Mouse (Mus musculus) bone marrow macrophage, adult 2 months (primary cell): ENCODE measurements around the gene Azin2. TPM values are rescaled to one million over a fixed set of nuclear protein-coding genes. Genes with fewer than 3 reads are reported as not detected.

Source experiments
- H3K27ac ChIP-seq: 2 replicates; pipeline ENCODE4 v1.5.1; 2012; ENCODE audit warnings: low read depth, low read length; ENCODE audit not compliant: insufficient read depth
- H3K4me1 ChIP-seq: 2 replicates; pipeline ENCODE4 v1.6.1; 2012; ENCODE audit warnings: low read length; ENCODE audit not compliant: control insufficient read depth, insufficient read depth
- H3K4me3 ChIP-seq: 2 replicates; pipeline ENCODE4 v1.5.1; 2012; ENCODE audit warnings: mild to moderate bottlenecking, low read length, moderate library complexity; ENCODE audit not compliant: insufficient read depth
- CTCF ChIP-seq: IDR thresholded peaks from 2 replicates; pipeline ENCODE4 v1.5.1; 2012; ENCODE audit warnings: low read depth, mild to moderate bottlenecking, low read length, moderate library complexity
- POLR2A ChIP-seq: IDR thresholded peaks from 2 replicates; pipeline ENCODE4 v1.6.1; 2012; ENCODE audit warnings: mild to moderate bottlenecking, low read depth, low read length, borderline replicate concordance
- polyA plus RNA-seq: library from polyadenylated mRNA; stranded (reverse); fragments of >200 nt; gene quantifications from 2 replicates; pipeline ENCODE4 v1.2.4, GENCODE M21; 2012; ENCODE audit not compliant: missing spikeins, insufficient read depth, insufficient read length

Azin2 gene
- polyA plus RNA-seq, 1 experiment, result 1.8 TPM

GRCm38 (mm10) chr4:128905251-128905650 lies 57.0 kb downstream of the Azin2 start:
- no peaks in the 10 kb centered on the region for H3K4me1 ChIP-seq
- no peak overlapping the region for H3K4me3 ChIP-seq
- TF ChIP-seq POLR2A, result no peak
- no peak for TF ChIP-seq CTCF
- no peak overlapping the region for H3K27ac ChIP-seq

- TF ChIP-seq CTCF, result no peak
- no peak for TF ChIP-seq POLR2A
- Histone ChIP-seq H3K27ac (no peak overlapping the region), H3K4me1 (no peaks in the 10 kb centered on the region), H3K4me3 (no peak overlapping the region)
Measured at GRCm38 (mm10) chr4:128904035-128904800, 58.0 kb downstream of the Azin2 start.

GRCm38 (mm10) chr4:128902390-128902789 lies 59.9 kb downstream of the Azin2 start:
- TF ChIP-seq POLR2A (no peak), CTCF (no peak)
- Histone ChIP-seq H3K4me3 (no peak overlapping the region), H3K27ac (no peak overlapping the region), H3K4me1 (no peaks in the 10 kb centered on the region)

GRCm38 (mm10) chr4:128900484-128900883 lies 61.8 kb downstream of the Azin2 start:
- no peak overlapping the region for H3K27ac ChIP-seq
- H3K4me1 ChIP-seq, result no peaks in the 10 kb centered on the region
- no peak overlapping the region for H3K4me3 ChIP-seq
- TF ChIP-seq CTCF (no peak), POLR2A (no peak)

GRCm38 (mm10) chr4:128899332-128899731 lies 62.9 kb downstream of the Azin2 start:
- TF ChIP-seq POLR2A (no peak), CTCF (no peak)
- Histone ChIP-seq H3K27ac (no peak overlapping the region), H3K4me1 (no peaks in the 10 kb centered on the region), H3K4me3 (no peak overlapping the region)

- TF ChIP-seq POLR2A (no peak), CTCF (no peak)
- H3K27ac ChIP-seq, result no peak overlapping the region
Measured at GRCm38 (mm10) chr4:128897911-128898421, 64.3 kb downstream of the Azin2 start.

GRCm38 (mm10) chr4:128896667-128897066 lies 65.6 kb downstream of the Azin2 start:
- H3K4me1 ChIP-seq, result no peaks in the 10 kb centered on the region
- no peak overlapping the region for H3K4me3 ChIP-seq
- TF ChIP-seq CTCF (no peak), POLR2A (no peak)
- H3K27ac ChIP-seq, result no peak overlapping the region

More at GRCm38 (mm10) chr4:128897911-128898421, 64.3 kb downstream of the Azin2 start:
- H3K4me1 ChIP-seq, result no peaks in the 10 kb centered on the region
- H3K4me3 ChIP-seq, result no peak overlapping the region

GRCm38 (mm10) chr4:128895841-128896240 lies 66.4 kb downstream of the Azin2 start:
- TF ChIP-seq CTCF (no peak), POLR2A (no peak)
- H3K4me1 ChIP-seq, result no peaks in the 10 kb centered on the region
- H3K27ac ChIP-seq, result no peak overlapping the region
- no peak overlapping the region for H3K4me3 ChIP-seq

- H3K27ac ChIP-seq, result no peak overlapping the region
- H3K4me3 ChIP-seq, result no peak overlapping the region
- H3K4me1 ChIP-seq, result peaks cover 4% of the 10 kb centered on the region
- TF ChIP-seq CTCF (no peak), POLR2A (no peak)
Measured at GRCm38 (mm10) chr4:128894112-128894511, 68.1 kb downstream of the Azin2 start.

- Histone ChIP-seq H3K4me3 (no peak overlapping the region), H3K4me1 (peaks cover 7% of the 10 kb centered on the region), H3K27ac (no peak overlapping the region)
- TF ChIP-seq CTCF, result no peak
Measured at GRCm38 (mm10) chr4:128892188-128892587, 70.1 kb downstream of the Azin2 start.
